Mouse (Mus musculus): Measurements from ENCODE around the gene Cux1. TPM values are rescaled to one million over a fixed set of nuclear protein-coding genes. Genes with fewer than 3 reads are reported as not detected.

Cux1 gene
- total RNA-seq, 1 experiment from 2014 or later = 95.0 TPM

DNA sequence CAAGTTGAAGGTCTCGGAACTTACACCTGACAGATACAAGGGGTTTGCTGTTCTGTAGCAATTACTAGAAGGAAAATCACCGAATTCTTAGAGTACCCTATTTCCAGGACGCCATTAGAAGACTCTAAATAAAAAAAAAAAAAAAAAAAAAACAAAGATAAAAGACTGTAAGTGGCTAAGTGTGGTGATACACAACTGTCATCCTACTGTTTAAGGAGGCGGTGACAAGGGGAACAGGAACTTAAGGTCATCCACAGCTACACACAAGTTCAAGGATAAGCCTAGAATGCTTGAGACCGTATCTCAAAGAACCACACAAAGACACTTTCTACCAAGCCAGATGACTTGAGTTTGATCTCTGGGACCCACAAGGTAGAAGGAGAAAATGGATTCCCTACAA, 56.7 kb downstream of the Cux1 start:
- no peak for DNase-seq

DNA sequence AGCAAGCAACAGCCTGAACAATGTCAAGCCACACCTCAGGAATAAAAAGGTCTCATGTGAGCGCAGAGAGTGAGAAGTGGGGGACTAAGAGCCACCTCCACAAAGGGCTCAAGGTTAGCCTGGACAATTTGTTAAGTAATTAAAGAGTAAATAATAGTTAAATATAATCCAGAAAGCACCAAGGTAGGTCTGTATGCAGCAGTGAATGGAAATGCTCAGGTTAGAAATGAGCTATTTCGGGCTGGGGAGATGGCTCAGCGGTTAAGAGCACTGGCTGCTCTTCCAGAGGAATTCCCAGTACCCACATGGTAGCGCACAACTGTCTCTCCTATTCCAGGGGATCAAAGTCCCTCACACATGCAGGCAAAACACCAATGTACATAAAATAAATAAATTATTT, 59.7 kb downstream of the Cux1 start:
- no peak for DNase-seq

- DNase-seq = no peak
Observed at GRCm38 (mm10) chr5:136506262-136506661, 61.0 kb downstream of the Cux1 start.

DNA sequence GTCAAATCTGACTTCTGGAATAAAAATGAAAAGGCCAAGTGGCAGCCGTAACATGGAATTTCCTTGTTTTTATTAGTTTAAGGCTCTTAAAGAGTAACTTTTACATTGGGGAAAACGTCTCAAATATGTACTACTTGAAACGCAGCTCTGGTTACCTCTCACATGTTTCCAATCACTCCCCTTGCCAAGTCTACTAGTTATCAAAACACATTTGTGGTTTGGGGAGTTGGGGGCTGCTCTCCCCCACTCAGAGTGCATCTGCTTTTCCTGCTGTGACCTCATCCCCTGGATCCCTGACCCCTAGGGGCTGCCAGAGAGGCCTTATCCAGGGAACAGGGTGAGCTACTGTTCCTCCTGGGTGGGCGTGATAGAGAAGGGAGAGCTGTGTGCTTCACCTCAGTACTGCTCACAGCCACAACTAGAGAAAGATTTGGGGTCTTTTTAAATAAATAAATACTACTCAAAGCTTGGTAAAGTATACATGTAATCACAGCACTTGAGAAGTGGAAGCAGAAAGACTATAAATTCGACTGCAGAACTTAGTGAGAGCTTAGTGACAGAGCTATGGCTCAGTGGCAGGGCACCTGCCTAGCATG, 64.7 kb downstream of the Cux1 start:
- no peak for DNase-seq

DNA sequence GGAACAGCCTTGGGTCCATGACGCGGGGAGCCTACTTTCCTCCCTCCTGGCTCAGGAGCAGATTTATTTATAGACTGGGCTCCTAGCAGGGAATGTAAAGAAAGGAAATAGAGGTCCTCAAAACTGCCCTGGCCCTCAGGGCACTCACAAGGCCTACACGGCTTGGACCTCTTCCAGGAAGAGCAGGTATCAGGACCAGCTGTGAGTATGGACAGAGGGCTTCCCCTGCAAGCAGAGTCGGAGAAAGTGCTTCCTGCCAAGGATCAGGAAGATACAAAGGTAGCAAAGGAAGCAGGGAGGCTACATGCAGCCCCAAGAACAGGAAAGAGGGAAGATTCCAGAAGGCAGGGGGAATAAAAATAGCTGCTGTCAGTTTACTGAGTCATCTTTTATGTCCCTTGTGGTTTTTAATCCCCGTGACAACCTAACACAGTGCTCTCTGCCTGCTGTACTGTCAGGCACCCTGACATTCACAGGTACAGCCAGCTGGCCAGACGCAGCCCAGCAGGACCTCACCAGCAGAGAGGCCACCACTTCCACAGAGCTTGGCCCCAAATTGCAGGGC, 66.9 kb downstream of the Cux1 start:
- DNase-seq = no peak

GRCm38 (mm10) chr5:136499316-136499715, 68.0 kb downstream of the Cux1 start:
- no peak for DNase-seq

GRCm38 (mm10) chr5:136498741-136499140, 68.5 kb downstream of the Cux1 start:
- no peak for DNase-seq

- no peak for DNase-seq
Observed at GRCm38 (mm10) chr5:136497301-136497700, 70.0 kb downstream of the Cux1 start.

DNA sequence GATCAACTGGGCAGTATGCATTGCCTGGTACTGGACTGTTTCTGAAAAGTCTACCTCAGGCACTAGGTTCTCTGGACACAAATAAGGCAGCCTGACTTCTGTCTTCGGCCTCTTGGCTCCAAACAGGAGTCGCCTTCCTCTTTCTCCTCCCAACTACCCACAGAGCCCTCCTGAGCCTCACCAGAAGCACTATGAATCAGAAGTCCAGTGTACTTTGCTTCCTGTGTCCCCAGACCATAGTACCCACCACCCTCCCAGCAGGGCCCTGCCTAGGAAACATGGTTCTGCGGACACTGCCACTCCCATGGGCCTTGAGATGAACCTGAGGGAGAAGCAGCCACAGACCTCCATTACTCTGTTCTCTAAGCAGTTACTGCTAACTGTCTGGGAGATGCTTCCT, 71.7 kb downstream of the Cux1 start:
- no peak for DNase-seq

GRCm38 (mm10) chr5:136494927-136495326, 72.4 kb downstream of the Cux1 start:
- no peak for DNase-seq

- no peak for DNase-seq
Observed at GRCm38 (mm10) chr5:136494288-136494687, 73.0 kb downstream of the Cux1 start.

GRCm38 (mm10) chr5:136489450-136489849, 77.8 kb downstream of the Cux1 start:
- DNase-seq = no peak

DNA sequence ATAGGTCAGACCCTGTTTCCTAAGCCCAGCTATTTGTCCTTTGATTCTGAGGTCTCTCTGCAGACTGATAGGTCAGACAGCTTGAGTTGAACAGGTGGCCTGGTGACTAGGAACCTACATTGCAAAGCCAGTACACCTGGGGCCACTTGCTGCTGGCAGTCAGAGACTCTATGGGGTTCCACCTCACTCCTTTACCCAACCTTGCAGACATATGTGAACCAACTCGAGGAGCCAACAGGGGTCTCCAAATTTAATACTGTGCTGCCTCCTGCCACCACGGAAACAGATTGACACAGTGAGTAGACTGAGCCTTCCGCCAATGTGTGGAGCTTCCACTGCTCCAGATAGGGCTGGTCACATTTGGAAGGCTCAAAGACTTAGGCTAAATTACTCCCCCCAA, 78.6 kb downstream of the Cux1 start:
- DNase-seq = no peak

DNA sequence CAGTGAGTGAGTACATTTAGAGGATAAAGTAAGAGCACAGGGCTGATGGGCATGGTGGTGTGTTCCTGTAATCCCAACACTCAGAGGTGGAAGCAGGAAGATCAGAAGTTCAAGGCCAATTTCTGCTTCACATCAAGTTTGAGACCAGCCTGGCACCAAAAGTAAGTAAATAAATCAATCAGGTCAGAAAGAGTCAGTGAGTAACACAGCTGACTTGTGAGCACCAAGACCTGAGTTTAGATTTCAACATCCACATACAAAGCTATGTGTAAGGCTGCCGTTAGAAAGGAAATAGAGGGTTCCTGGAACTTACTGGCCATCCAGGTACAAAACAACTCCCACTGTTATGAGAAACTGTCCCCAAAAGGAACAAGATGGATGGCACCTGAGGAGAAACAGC, 79.1 kb downstream of the Cux1 start:
- no peak for DNase-seq

DNA sequence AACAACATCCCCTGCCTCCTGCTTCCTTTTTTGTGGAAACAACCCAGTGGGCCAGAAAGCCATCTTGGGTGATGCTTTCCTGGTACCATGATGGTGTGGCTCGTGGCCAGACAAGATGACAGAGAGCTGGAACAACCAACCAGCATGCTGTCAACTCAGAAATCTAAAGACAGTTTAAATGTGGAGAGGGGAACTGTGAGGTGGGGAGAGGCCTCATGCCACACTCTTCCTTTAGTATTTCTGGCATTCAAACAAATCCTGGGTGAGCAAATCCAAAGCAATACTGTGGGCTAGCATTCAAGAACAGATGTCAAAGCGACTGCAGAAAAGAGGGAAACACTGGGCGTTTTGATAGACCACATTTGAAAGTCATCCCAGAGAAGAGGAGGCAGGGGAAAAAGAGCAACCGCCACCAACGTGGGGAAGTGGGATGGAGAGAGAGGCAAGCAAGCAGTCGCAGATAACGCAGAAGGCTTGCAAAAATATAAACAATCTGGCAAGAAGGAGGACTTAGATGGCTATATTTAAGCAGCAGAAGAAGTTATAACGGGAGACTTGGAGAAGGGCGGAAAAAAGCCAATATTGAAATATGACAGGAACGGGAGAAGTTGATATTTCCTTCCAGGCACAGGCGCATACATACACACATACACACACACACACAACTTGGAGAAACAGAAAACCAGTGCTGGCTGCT, 79.7 kb downstream of the Cux1 start:
- no peak for DNase-seq

- no peak for DNase-seq
Observed at GRCm38 (mm10) chr5:136486401-136486800, 80.9 kb downstream of the Cux1 start.

DNA sequence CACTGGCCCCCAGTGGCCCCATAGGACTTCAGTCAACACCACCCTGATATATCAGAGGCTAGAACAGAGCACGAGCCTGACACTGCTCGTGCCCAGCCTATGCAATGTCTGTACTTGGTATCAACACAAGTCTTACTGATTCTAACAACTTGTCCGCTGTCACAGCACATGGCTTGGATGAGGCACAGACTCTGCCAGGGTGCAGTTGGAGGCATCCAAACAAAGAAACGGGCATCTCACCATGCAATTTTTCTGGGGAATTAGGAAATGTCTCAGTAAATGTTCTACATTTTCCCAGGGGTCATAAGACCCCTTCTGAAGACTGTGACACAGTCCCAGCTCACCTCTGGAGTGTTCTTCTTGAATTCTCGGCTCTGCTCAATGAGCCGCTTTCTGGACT, 81.9 kb downstream of the Cux1 start:
- DNase-seq = no peak

GRCm38 (mm10) chr5:136482434-136482833, 84.9 kb downstream of the Cux1 start:
- no peak for DNase-seq

DNA sequence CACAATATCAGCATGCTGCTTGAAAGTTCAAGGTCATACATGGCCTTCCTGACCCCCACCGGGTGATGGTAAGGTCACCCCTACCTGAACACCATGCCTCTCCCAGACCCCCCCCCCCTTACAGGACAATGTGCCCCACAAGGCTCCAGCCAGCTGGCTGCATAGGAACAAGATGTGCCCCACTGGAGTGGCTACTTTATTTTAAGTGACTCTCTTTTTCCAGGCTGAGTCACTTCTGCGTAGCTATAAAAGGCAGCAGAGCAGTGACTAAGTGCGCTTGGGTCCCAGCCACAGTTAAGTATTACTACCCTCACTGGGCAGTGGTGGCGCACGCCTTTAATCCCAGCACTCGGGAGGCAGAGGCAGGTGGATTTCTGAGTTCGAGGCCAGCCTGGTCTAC, 86.7 kb downstream of the Cux1 start:
- DNase-seq = peak; percentile 67

GRCm38 (mm10) chr5:136479801-136480200, 87.5 kb downstream of the Cux1 start:
- no peak for DNase-seq

- no peak for DNase-seq
Observed at GRCm38 (mm10) chr5:136479024-136479763, 88.1 kb downstream of the Cux1 start.

- DNase-seq = peak; percentile 73
Observed at GRCm38 (mm10) chr5:136476272-136476671, 91.0 kb downstream of the Cux1 start.

DNA sequence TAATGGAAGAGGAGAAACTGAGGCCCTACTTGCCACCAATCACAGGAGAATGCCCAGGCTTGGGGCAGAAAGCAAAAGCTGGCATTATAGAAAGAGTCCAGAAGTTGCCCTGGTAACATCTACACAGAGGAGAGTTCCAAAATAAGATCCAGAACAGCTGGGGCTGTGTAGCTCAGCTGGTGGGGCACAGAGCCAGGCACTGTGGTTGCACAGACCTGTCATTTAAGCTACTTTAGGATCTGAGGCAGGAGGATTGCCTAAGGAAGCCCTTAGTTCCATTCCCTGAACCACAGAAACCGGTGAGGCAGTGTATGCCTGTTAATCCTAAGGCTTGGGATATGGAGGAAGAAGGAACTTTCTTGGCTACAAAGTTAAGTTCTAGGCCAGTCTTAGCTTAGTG, 92.1 kb downstream of the Cux1 start:
- no peak for DNase-seq

Data from adrenal gland, postnatal 14 days (tissue).